Mouse (Mus musculus) liver, postnatal 0 days (tissue): ENCODE results near the gene Hsd17b12. TPM values are rescaled to one million over a fixed set of nuclear protein-coding genes. Genes with fewer than 3 reads are reported as not detected.

Source experiments
- ATAC-seq: fragments of 200-750 bp; cut with Nextera tagmentation; 2 replicates; pipeline ENCODE4 v1.8.0; 2017; ENCODE audit warnings: mild to moderate bottlenecking, moderate library complexity
- DNase-seq: peaks from one replicate; pipeline ENCODE4 v3.0.0-alpha.2; 2016
- H3K27ac ChIP-seq: fragments of 300-500 bp; sonication (generic); 2 replicates; pipeline ENCODE4 v1.5.1; 2014; ENCODE audit warnings: antibody characterized with exemption, moderate library complexity, mild to moderate bottlenecking, low read depth
- H3K27me3 ChIP-seq: fragments of 300-500 bp; sonication (generic); 2 replicates; pipeline ENCODE4 v1.6.1; 2014; ENCODE audit warnings: low read length, control low read depth, mixed read lengths; ENCODE audit not compliant: insufficient read depth
- H3K36me3 ChIP-seq: fragments of 300-500 bp; sonication (generic); replicated peaks from 2 replicates; pipeline ENCODE4 v1.6.1; 2014; ENCODE audit warnings: mild to moderate bottlenecking, control low read depth, low read length, moderate library complexity, mixed read lengths; ENCODE audit not compliant: insufficient read depth
- H3K4me1 ChIP-seq: fragments of 300-500 bp; sonication (generic); 2 replicates; pipeline ENCODE4 v1.6.1; 2014; ENCODE audit warnings: antibody characterized with exemption, mild to moderate bottlenecking, control low read depth; ENCODE audit not compliant: insufficient read depth
- H3K4me2 ChIP-seq: fragments of 300-500 bp; sonication (generic); 2 replicates; pipeline ENCODE4 v1.6.1; 2014; ENCODE audit warnings: low read depth, mild to moderate bottlenecking, low read length, moderate library complexity, mixed read lengths
- H3K4me3 ChIP-seq: fragments of 300-500 bp; sonication (generic); 2 replicates; pipeline ENCODE4 v1.5.1; 2014; ENCODE audit warnings: low read depth, low read length
- H3K9ac ChIP-seq: fragments of 300-500 bp; sonication (generic); replicated peaks from 2 replicates; pipeline ENCODE4 v1.6.1; 2014; ENCODE audit warnings: mild to moderate bottlenecking, moderate library complexity
- H3K9me3 ChIP-seq: fragments of 300-500 bp; sonication (generic); 2 replicates; pipeline ENCODE4 v1.6.1; 2016; ENCODE audit warnings: mild to moderate bottlenecking, control low read depth, low read length, mixed read lengths
- CTCF ChIP-seq: sonication (generic); IDR thresholded peaks from 2 replicates; pipeline ENCODE4 v1.5.1; 2016; ENCODE audit warnings: antibody characterized with exemption, low read depth
- EP300 ChIP-seq: IDR thresholded peaks from 2 replicates; pipeline ENCODE4 v1.6.1; 2016; ENCODE audit warnings: antibody characterized with exemption, low read depth, mild to moderate bottlenecking
- WGBS: fragments of 180-500 bp; shearing (Covaris S2); extraction: QIAGEN DNeasy Blood & Tissue Kit; methylation state at CpG from one replicate; pipeline ENCODE4 v1.1.7; 2014; ENCODE audit not compliant: insufficient replicate concordance; 5-methylcytosine and 5-hydroxymethylcytosine counted together
- polyA plus RNA-seq: library from polyadenylated mRNA; unstranded; fragments of >200 nt; fragmentation: Nextera tagmentation; extraction: Ambion mirVana; gene quantifications from 2 replicates; pipeline ENCODE4 v1.2.1, GENCODE M21; 2015

The Hsd17b12 gene
- polyA plus RNA-seq, 1 experiment from 2014 or later = 70.1 TPM

DNA sequence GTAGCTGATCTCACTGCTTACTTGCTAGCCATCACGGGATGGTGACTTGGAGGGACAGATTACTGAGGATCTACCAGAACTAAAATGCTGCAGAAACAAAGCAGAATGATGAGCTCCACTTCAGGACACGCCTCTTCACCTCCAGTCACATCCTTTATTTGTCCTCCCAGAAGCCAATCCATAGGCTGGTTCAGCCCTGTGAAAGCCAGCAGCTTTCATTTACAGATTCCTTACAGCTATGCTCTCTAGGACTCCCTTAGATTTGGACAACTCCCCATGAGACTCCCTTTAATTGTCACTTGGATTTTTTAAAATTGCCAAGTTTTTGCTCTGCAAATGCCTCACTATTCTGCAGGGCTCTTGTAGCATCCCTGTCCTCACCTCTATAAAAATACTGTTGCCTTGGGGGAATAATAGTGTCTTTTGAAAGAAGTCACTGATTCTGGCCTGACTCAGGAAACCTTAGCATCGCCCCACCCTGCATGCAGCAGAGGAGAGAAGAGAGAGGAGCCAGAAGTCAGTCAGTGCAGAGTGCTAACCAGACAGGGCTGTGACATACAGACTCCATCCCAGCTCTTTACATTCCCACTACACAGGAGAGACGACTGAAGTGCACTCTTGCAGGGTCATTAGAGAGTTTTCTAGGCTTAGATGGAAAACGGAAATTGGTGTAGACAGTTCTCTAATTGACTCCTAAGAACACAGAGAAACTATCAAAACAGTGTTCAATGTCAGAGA, 108.9 kb downstream of the Hsd17b12 start:
- Histone ChIP-seq H3K27me3 (no peaks in the 10 kb centered on the region), H3K9ac (no peak overlapping the region), H3K4me3 (no peak overlapping the region), H3K27ac (no peak overlapping the region), H3K9me3 (no peaks in the 10 kb centered on the region), H3K4me1 (peaks cover 9% of the 10 kb centered on the region), H3K36me3 (peaks cover 3% of the 10 kb centered on the region; the same call in 1 of the 2 replicates), H3K4me2 (no peak overlapping the region)
- WGBS = 71% methylated on average over 5 of the region's 5 CpGs
- TF ChIP-seq CTCF = no peak
- no peak for TF ChIP-seq EP300
- DNase-seq (no peak), ATAC-seq (no peak)

- ATAC-seq = no peak
- Histone ChIP-seq H3K9ac (no peak overlapping the region), H3K27ac (no peak overlapping the region), H3K4me1 (peaks cover 9% of the 10 kb centered on the region), H3K4me3 (no peak overlapping the region), H3K4me2 (no peak overlapping the region), H3K36me3 (peaks cover 3% of the 10 kb centered on the region; the same call in 1 of the 2 replicates), H3K27me3 (no peaks in the 10 kb centered on the region), H3K9me3 (no peaks in the 10 kb centered on the region)
- no peak for TF ChIP-seq EP300
- TF ChIP-seq CTCF = no peak
- WGBS = 85% methylated on average over 1 of the region's 1 CpGs
- no peak for DNase-seq
These were observed 109.5 kb downstream of the Hsd17b12 start for GRCm38 (mm10) chr2:94048271-94048670.

GRCm38 (mm10) chr2:94045411-94046090, 112.2 kb downstream of the Hsd17b12 start:
- no peak for DNase-seq
- peak; percentile 58 for ATAC-seq
- H3K9me3 ChIP-seq = no peaks in the 10 kb centered on the region
- no peak overlapping the region for H3K27ac ChIP-seq
- H3K4me3 ChIP-seq = no peak overlapping the region
- no peak overlapping the region for H3K4me2 ChIP-seq
- no peak overlapping the region for H3K9ac ChIP-seq
- H3K27me3 ChIP-seq = no peaks in the 10 kb centered on the region
- 71% methylated on average over 6 of the region's 6 CpGs for WGBS
- H3K4me1 ChIP-seq = peaks cover 9% of the 10 kb centered on the region
- TF ChIP-seq CTCF (no peak), EP300 (no peak)
- H3K36me3 ChIP-seq = 0 out of 2 replicates have a peak, but pooled peaks cover 3% of the 10 kb centered on the region

DNA sequence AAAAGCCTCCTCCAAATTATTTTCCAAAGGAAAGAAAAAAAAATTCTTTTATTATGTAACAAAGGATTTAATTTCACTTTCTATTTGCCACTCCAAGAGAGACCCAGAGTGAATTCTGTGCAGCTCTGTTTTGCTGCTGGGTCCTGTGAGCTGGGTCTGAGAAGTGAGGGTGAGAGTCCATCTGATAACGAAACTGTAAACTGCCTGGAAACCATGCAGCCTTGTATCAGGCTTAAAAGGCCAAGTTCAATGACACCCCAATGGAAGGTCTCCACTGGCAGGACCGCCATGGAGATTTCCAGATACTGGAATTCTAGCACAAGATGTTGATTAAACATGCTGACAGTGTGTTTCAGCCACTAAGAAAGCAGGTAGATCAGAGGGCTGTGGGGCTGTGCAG, 113.6 kb downstream of the Hsd17b12 start:
- peaks cover 9% of the 10 kb centered on the region for H3K4me1 ChIP-seq
- H3K9ac ChIP-seq = no peak overlapping the region
- DNase-seq (no peak), ATAC-seq (no peak)
- no peak overlapping the region for H3K4me3 ChIP-seq
- H3K36me3 ChIP-seq = no peaks in the 10 kb centered on the region
- H3K27ac ChIP-seq = no peak overlapping the region
- WGBS = 56% methylated on average over 2 of the region's 2 CpGs
- H3K4me2 ChIP-seq = no peak overlapping the region
- H3K27me3 ChIP-seq = no peaks in the 10 kb centered on the region
- no peak for TF ChIP-seq EP300
- no peak for TF ChIP-seq CTCF
- no peaks in the 10 kb centered on the region for H3K9me3 ChIP-seq

DNA sequence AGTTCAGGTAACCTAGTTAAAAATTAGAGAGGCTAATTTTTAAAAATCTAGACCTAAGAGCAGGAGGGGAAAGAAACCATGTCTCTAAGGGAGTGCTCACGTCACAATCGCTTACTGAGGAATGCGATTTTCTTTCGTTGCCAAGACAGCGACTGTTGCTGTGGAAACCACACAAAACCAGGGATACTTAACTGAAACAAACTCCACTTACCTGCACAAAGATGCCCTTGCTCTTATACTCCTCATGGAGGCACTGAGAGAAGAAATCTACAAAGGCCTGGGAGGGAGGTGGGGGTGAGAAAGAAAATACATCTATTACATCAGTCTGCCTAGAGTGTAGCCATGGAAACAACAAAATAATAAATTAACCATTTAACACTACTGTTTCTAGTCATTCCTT, 114.1 kb downstream of the Hsd17b12 start:
- no peaks in the 10 kb centered on the region for H3K36me3 ChIP-seq
- WGBS = 71% methylated on average over 5 of the region's 5 CpGs
- no peak overlapping the region for H3K27ac ChIP-seq
- no peaks in the 10 kb centered on the region for H3K27me3 ChIP-seq
- ATAC-seq (no peak), DNase-seq (no peak)
- H3K4me2 ChIP-seq = no peak overlapping the region
- no peak overlapping the region for H3K9ac ChIP-seq
- H3K4me3 ChIP-seq = no peak overlapping the region
- H3K4me1 ChIP-seq = peaks cover 9% of the 10 kb centered on the region
- no peak for TF ChIP-seq CTCF
- TF ChIP-seq EP300 = no peak
- no peaks in the 10 kb centered on the region for H3K9me3 ChIP-seq

DNA sequence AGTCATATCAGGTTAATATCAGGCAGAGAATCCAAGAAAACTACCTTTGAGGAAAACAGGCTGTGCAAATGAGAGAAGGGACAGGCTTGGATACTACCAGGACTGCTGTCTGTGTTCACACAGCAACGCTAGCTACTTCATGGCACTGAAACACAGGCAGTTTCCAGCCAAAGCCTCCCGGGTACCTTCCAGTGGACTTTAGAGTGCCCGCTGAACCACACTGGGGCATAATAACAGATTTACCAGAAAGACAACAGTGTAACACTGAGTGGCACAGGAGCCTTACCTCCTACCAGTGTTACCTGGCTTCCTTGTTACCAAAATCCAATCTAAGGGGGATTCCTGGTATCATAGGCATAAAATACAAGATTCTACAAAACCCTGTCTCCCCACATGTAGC, 115.3 kb downstream of the Hsd17b12 start:
- H3K4me2 ChIP-seq = no peak overlapping the region
- no peaks in the 10 kb centered on the region for H3K27me3 ChIP-seq
- peaks cover 9% of the 10 kb centered on the region for H3K4me1 ChIP-seq
- no peak overlapping the region for H3K4me3 ChIP-seq
- TF ChIP-seq EP300 (no peak), CTCF (no peak)
- H3K36me3 ChIP-seq = no peaks in the 10 kb centered on the region
- no peak overlapping the region for H3K9ac ChIP-seq
- DNase-seq (no peak), ATAC-seq (no peak)
- no peak overlapping the region for H3K27ac ChIP-seq
- H3K9me3 ChIP-seq = no peaks in the 10 kb centered on the region
- WGBS = 87% methylated on average over 3 of the region's 3 CpGs
